Mouse (Mus musculus): ENCODE data around the gene F2rl1.

DNA sequence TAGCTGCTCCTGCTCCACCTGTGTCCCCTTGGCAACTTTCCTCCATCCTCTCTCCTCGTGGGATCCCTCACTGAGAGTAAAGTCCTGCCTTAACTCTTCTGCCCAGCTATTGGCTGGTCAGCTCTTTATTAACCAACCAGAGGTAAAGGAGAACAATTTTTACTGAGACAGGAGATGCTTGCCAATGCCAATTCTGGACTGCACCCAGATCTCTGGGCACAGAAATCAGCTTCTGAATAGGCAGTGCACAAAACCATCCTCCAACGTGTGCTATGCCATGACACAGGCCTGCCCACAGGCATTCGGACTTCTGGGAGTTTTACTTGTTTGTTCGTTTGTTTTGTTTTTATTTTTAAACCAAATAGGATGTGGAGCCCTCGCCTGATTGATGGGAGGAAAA lies 13.0 kb upstream of the F2rl1 start:
- TF ChIP-seq CTCF (IDR thresholded peaks at IDR 0.05; ENCODE audit: borderline replicate concordance, extremely low read depth, insufficient read depth, insufficient read length) (no peak), POLR2A (IDR thresholded peaks at IDR 0.05; ENCODE audit: borderline replicate concordance, extremely low read depth, insufficient read depth, insufficient read length, poor library complexity, severe bottlenecking) (no peak)

All from brain, embryonic 14.5 days (tissue).